Mouse (Mus musculus) cerebellum, postnatal 4 days (tissue): ENCODE data around the gene Vmn1r89.

Experiments used
- DNase-seq, 2 experiments: peaks; one replicate each; pipeline ENCODE4 v3.0.0; 2022; ENCODE audit warnings: low spot score in 2 of 2, mixed read lengths in 1 of 2

Gene Vmn1r89

DNA sequence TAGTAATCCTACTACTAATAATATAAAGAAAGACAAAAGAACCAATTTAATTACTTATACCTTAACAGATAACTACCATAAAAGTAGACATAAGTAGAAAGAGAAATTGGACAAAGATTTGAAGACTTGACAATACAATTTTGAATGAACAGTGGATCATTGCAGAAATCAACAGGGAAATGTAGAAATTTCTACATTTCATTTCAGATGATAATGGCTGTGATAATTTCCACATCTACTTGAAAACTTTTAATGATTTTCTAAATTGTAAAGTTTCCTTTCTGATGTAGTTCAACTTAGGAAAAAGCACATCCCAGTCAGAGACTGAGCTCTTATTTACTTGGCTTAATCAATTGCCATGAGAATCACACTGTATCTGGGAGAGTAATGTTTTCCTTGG lies at the start of gene Vmn1r89:
Gene Vmn1r89, plus strand, starts transcription at position 301 of the 400 bp plus-strand sequence.
- DNase-seq, result no peak

DNA sequence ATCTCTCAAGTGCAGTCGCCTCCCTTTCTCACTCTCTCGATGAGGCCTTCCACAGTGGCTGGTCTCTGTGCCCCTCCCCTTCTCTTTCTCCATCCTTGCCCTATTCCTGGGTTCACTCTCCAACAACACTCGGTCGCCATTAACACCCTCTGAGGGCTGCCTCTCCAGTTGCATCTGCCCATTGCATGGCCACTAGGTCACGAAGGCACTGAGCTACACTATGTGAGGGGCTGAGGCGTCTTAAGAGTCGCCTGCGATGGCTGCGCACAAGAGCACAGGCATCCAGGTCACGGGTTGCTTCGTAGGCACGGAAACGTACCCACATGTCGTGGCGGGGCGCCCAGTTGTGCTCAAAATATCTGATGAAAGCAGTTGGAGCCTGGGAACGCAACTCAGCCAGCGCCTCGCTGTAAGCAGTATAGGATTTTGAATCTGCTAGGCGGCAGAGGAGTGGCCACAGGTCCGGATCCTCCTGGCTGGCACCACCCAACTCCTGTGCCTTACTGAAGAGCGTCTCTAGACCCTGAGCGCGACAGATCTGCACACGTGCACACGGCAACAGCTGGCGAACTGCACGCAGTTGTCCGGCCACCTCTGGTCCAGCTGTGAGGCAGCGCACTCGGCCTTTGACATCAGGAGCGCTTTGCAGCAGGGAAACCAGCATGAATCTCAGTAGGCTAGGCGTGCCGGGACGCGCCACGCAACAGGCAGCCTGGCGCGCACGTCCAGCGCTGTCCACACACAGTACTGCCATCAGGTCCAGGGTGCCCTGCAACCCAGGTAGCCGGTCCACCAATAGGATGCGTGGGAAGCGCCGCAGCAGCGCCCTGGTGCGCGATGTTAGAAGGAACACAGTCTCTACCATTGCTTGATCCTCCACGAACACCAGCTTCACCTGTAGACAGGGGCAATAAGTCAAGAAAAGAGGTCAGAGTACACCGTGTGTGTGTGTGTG lies 48.2 kb downstream of the Vmn1r89 start:
- no peak for DNase-seq

DNA sequence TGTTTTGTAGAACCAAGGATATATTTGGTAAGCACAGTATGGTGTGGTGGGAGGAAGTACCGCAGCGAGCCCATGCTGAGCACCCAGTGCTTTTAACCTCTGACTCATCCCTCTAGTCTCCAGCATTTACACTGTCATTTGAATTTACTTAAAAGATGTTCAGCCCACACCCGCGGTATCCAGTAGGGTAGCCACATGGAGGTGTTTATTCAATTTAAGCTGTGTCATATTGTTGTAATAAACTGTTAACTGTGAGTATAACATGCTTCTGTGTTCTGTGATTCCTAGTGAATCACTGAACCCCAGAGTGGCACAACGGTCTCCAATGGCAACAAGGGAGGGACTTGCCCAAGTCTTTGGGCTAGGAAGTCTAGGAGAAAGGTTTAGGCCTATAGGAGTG lies 51.0 kb downstream of the Vmn1r89 start:
- no peak for DNase-seq

DNA sequence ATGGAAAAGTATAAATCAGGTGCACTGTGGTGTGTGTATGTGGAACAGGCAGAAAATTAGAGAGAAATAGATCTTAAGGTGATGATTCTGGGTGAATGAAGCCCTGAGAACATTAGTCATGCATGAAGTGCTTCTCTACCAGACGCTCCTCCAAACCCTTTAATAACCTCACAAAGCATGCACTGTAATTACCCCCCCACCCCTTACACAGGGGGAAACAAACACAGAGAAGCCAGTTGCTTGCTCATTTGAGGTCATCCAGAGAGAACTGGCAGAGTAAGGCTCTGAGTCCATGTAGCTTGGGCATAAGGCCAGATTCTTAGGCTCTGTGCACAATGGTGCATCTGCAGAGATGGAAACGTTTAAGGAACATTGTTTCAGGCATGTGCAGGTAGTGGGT lies 51.6 kb downstream of the Vmn1r89 start:
- DNase-seq, result no peak

DNA sequence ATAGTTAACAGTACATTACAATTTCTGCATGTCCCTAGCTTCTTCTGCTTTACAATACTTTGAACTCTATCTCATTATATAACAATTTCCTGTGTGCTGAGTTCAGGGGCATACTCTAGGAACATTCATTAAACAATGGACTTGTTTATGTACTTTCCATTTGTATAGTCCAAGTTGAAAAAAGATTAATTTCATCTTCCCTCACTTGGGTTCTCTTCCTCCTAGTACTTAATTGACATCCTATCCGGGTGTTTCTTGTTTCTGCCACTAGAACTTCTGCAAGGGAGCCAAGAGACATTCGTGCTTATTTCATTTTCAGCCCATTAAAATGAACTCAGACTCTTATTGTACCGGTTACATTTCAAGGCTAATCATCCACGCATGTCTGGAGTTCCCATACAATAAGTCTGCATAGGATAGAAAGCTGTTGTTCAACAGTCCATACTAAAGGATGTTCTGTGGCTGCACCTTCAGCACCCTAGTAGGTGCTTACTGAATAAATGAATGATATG lies 56.0 kb downstream of the Vmn1r89 start:
- no peak for DNase-seq

DNA sequence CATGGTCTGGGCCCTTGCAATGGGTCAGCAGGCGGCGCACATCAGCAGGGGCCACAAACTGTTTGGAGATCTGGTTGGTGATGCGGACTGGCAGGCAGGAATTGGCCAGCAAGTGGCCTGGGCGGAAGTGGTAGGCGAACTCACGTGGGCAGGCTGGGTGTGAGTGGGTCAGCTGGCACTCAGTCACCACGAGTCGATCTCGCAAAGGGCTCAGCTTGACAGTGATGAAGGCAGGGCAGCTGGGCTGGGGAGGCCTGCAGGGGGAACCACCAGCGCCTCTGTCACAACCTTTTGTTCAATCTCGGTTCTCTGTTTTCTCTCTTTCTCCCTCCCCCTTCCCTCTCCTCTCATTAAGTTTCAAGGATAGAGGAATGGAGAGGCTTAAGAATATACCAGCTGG lies 56.6 kb downstream of the Vmn1r89 start:
- no peak for DNase-seq
